Mouse (Mus musculus) ES-E14 (cell line): ENCODE measurements at regions not wholly inside any gene's neighbourhood (a gene's known extent, or its start where the extent isn't known, plus 50 kb on each side); places are given as distances from the start of the nearest gene placed in this dataset.

Experiments
- DNase-seq: peaks from one replicate; pipeline ENCODE4 v3.0.0-alpha.2; 2013; ENCODE audit warnings: low read depth, low spot score
- H3K27ac ChIP-seq: 2 replicates; pipeline ENCODE4 v1.5.1; 2012; ENCODE audit warnings: low read depth, mild to moderate bottlenecking, low read length, moderate library complexity, mixed read lengths; ENCODE audit not compliant: poor library complexity, insufficient read depth, severe bottlenecking
- H3K36me3 ChIP-seq: 2 replicates; pipeline ENCODE4 v1.6.1; 2012; ENCODE audit warnings: mild to moderate bottlenecking, low read length, moderate library complexity, mixed read lengths; ENCODE audit not compliant: control insufficient read depth, poor library complexity, insufficient read depth, severe bottlenecking
- H3K4me1 ChIP-seq, 2 experiments: fragments of 150-350 bp in 1 of 2; sonication (generic) in 1 of 2; 2 replicates each; pipeline ENCODE4 v1.6.1; 2012; ENCODE audit warnings: low read length in 2 of 2, mild to moderate bottlenecking in 1 of 2, mixed read lengths in 1 of 2; ENCODE audit not compliant: control insufficient read depth in 2 of 2, insufficient read depth in 2 of 2, poor library complexity in 1 of 2
- H3K4me3 ChIP-seq, 2 experiments: fragments of 150-350 bp in 1 of 2; sonication (generic) in 1 of 2; 2 replicates each; pipeline ENCODE4 v1.5.1; 2012; ENCODE audit warnings: low read length in 2 of 2, low read depth in 1 of 2, mild to moderate bottlenecking in 1 of 2, mixed read lengths in 1 of 2; ENCODE audit not compliant: insufficient read depth in 1 of 2, poor library complexity in 1 of 2, severe bottlenecking in 1 of 2
- H3K9ac ChIP-seq: 2 replicates; pipeline ENCODE4 v1.6.1; 2012; ENCODE audit warnings: low read depth, mild to moderate bottlenecking, low read length, mixed read lengths; ENCODE audit not compliant: poor library complexity, insufficient read depth, severe bottlenecking
- H3K9me3 ChIP-seq: fragments of 150-350 bp; sonication (generic); 2 replicates; pipeline ENCODE4 v1.6.1; 2012; ENCODE audit warnings: low read depth, mild to moderate bottlenecking, low read length; ENCODE audit not compliant: control insufficient read depth, insufficient read depth
- CHD2 ChIP-seq: IDR thresholded peaks from 2 replicates; pipeline ENCODE4 v1.6.1; 2014; ENCODE audit warnings: mild to moderate bottlenecking, low read depth, low read length, inconsistent platforms
- HCFC1 ChIP-seq: IDR thresholded peaks from 2 replicates; pipeline ENCODE4 v1.6.1; 2012; ENCODE audit warnings: low read length, inconsistent platforms, borderline replicate concordance; ENCODE audit not compliant: insufficient read depth
- MAFK ChIP-seq: IDR thresholded peaks from 2 replicates; pipeline ENCODE4 v1.6.1; 2014; ENCODE audit warnings: mild to moderate bottlenecking, low read depth, low read length, inconsistent platforms; ENCODE audit not compliant: insufficient read depth
- ZC3H11A ChIP-seq: IDR thresholded peaks from 2 replicates; pipeline ENCODE4 v1.6.1; 2012; ENCODE audit warnings: low read depth, mild to moderate bottlenecking, inconsistent platforms, low read length, borderline replicate concordance
- ZNF384 ChIP-seq: IDR thresholded peaks from 2 replicates; pipeline ENCODE4 v1.6.1; 2012; ENCODE audit warnings: low read depth, low read length, inconsistent platforms
- in situ Hi-C, 2 experiments: fragments of 600-800 bp; cut with MboI; formaldehyde crosslinking; loops; one replicate each; pipeline ENCODE4 v1.15.1; 2025; ENCODE audit warnings: low sequenced_read_pairs in 2 of 2, inconsistent platforms in 1 of 2; ENCODE audit not compliant: unreplicated experiment in 2 of 2

GRCm38 (mm10) chr7:133230806-133231205, 106.7 kb upstream of the Ctbp2 start:
- DNase-seq: no peak

GRCm38 (mm10) chr7:133223948-133224652, 99.9 kb upstream of the Ctbp2 start:
- no peak for TF ChIP-seq ZNF384
- TF ChIP-seq ZC3H11A: no peak
- no peak for TF ChIP-seq MAFK
- no peak for TF ChIP-seq HCFC1
- TF ChIP-seq CHD2: no peak

More at GRCm38 (mm10) chr7:133230806-133231205, 106.7 kb upstream of the Ctbp2 start:
- Histone ChIP-seq H3K9ac (no peak overlapping the region), H3K9me3 (no peaks in the 10 kb centered on the region), H3K4me1 (peaks cover 0 to 10% of the 10 kb centered on the region in 2 experiments; a peak in 2 of 4 replicates), H3K36me3 (no peaks in the 10 kb centered on the region), H3K4me3 (no peak overlapping the region), H3K27ac (no peak overlapping the region)
- in situ Hi-C loops: no loop called here
- TF ChIP-seq MAFK: no peak
- no peak for TF ChIP-seq HCFC1

GRCm38 (mm10) chr7:133212328-133212727, 88.2 kb upstream of the Ctbp2 start:
- no peak for DNase-seq
- no peaks in the 10 kb centered on the region for H3K36me3 ChIP-seq
- no peaks in the 10 kb centered on the region for H3K9me3 ChIP-seq
- no peak overlapping the region for H3K9ac ChIP-seq
- H3K4me1 ChIP-seq: no peaks in the 10 kb centered on the region
- TF ChIP-seq MAFK (no peak), HCFC1 (no peak), ZC3H11A (no peak), ZNF384 (no peak), CHD2 (no peak)
- H3K4me3 ChIP-seq: no peak overlapping the region
- in situ Hi-C loops: no loop called here
- H3K27ac ChIP-seq: no peak overlapping the region

More at GRCm38 (mm10) chr7:133223948-133224652, 99.9 kb upstream of the Ctbp2 start:
- in situ Hi-C loops: no loop called here
- H3K4me1 ChIP-seq: peaks cover 0 to 10% of the 10 kb centered on the region in 2 experiments; a peak in 2 of 4 replicates
- no peak overlapping the region for H3K27ac ChIP-seq
- H3K36me3 ChIP-seq: no peaks in the 10 kb centered on the region
- H3K4me3 ChIP-seq: no peak overlapping the region
- H3K9me3 ChIP-seq: no peaks in the 10 kb centered on the region
- no peak for DNase-seq
- H3K9ac ChIP-seq: no peak overlapping the region

GRCm38 (mm10) chr7:133205704-133206103, 81.5 kb upstream of the Ctbp2 start:
- H3K27ac ChIP-seq: no peak overlapping the region
- in situ Hi-C loops: no loop called here
- no peak overlapping the region for H3K4me3 ChIP-seq
- no peaks in the 10 kb centered on the region for H3K9me3 ChIP-seq
- H3K4me1 ChIP-seq: 0 out of 4 replicates have a peak, but pooled peaks cover 0 to 2% of the 10 kb centered on the region in 2 experiments
- H3K9ac ChIP-seq: no peak overlapping the region
- H3K36me3 ChIP-seq: no peaks in the 10 kb centered on the region
- DNase-seq: peak; percentile 54
- TF ChIP-seq ZNF384 (no peak), CHD2 (no peak), MAFK (no peak)

- no peaks in the 10 kb centered on the region for H3K9me3 ChIP-seq
- 0 out of 4 replicates have a peak, but pooled peaks cover 0 to 2% of the 10 kb centered on the region in 2 experiments for H3K4me1 ChIP-seq
- in situ Hi-C loops: no loop called here
- no peak overlapping the region for H3K4me3 ChIP-seq
- TF ChIP-seq ZC3H11A: no peak
- no peak for TF ChIP-seq ZNF384
- no peak for TF ChIP-seq MAFK
- no peak for TF ChIP-seq CHD2
- no peak for TF ChIP-seq HCFC1
- H3K27ac ChIP-seq: no peak overlapping the region
- no peaks in the 10 kb centered on the region for H3K36me3 ChIP-seq
- H3K9ac ChIP-seq: no peak overlapping the region
- no peak for DNase-seq
Measured at GRCm38 (mm10) chr7:133204485-133204884, 80.3 kb upstream of the Ctbp2 start.
